Mouse (Mus musculus) frontal cortex, adult 2 months (tissue): ENCODE measurements around the gene Akr1c12. TPM values are rescaled to one million over a fixed set of nuclear protein-coding genes. Genes with fewer than 3 reads are reported as not detected.
A peak's percentile ranks its signal among the peaks of the same experiment; 100 is the strongest.
"Not testable (repeated sequence)": the region's sequence is repeated elsewhere in the genome, so short reads cannot be mapped to it uniquely, and the experiment has no call there.

Experiments used
- DNase-seq, 2 experiments: peaks; one replicate each; pipeline ENCODE4 v3.0.0; 2022; ENCODE audit warnings: low spot score in 1 of 2; ENCODE audit errors: extremely low spot score in 1 of 2
- polyA plus RNA-seq: library from polyadenylated mRNA; depleted of rRNA; stranded (reverse); fragments of >200 nt; gene quantifications from 2 replicates; pipeline ENCODE4 v1.2.3, GENCODE M21; 2012; rRNA removed

Gene Akr1c12
- polyA plus RNA-seq: not detected in 2 replicates

GRCm38 (mm10) chr13:4279284-4279683, at the start of gene Akr1c12:
TSS of gene Akr1c12 (minus strand) at chr13:4279433.
- DNase-seq: no peak

- no peak for DNase-seq
Measured at GRCm38 (mm10) chr13:4318773-4319172, 39.5 kb upstream of the Akr1c12 start.

GRCm38 (mm10) chr13:4313907-4314306, 34.7 kb upstream of the Akr1c12 start:
- no peak for DNase-seq

- no peak for DNase-seq
Measured at GRCm38 (mm10) chr13:4304861-4305565, 25.8 kb upstream of the Akr1c12 start.

GRCm38 (mm10) chr13:4296991-4297390, 17.8 kb upstream of the Akr1c12 start:
- no peak for DNase-seq

GRCm38 (mm10) chr13:4281471-4282412, 2.5 kb upstream of the Akr1c12 start:
- peak in 1 of 2 experiments; percentile 79 for DNase-seq

- no peak for DNase-seq
Measured at GRCm38 (mm10) chr13:4277526-4277925, 1.7 kb downstream of the Akr1c12 start.

GRCm38 (mm10) chr13:4270860-4271259, 8.4 kb downstream of the Akr1c12 start:
- no peak for DNase-seq

- not testable (repeated sequence) for DNase-seq
Measured at GRCm38 (mm10) chr13:4265455-4265854, 13.8 kb downstream of the Akr1c12 start.

- DNase-seq: no peak
Measured at GRCm38 (mm10) chr13:4265047-4265446, 14.2 kb downstream of the Akr1c12 start.

- DNase-seq: no peak
Measured at GRCm38 (mm10) chr13:4264612-4265011, 14.6 kb downstream of the Akr1c12 start.

GRCm38 (mm10) chr13:4257349-4257748, 21.9 kb downstream of the Akr1c12 start:
- DNase-seq: no peak

GRCm38 (mm10) chr13:4256894-4257293, 22.3 kb downstream of the Akr1c12 start:
- not testable (repeated sequence) for DNase-seq

- DNase-seq: no peak
Measured at GRCm38 (mm10) chr13:4249347-4249746, 29.9 kb downstream of the Akr1c12 start.

- peak in 1 of 2 experiments; percentile 1 for DNase-seq
Measured at GRCm38 (mm10) chr13:4244861-4245559, 34.2 kb downstream of the Akr1c12 start.

- no peak for DNase-seq
Measured at GRCm38 (mm10) chr13:4233536-4234172, 45.6 kb downstream of the Akr1c12 start.

GRCm38 (mm10) chr13:4233135-4233534, 46.1 kb downstream of the Akr1c12 start:
- DNase-seq: no peak

GRCm38 (mm10) chr13:4230841-4231623, 48.2 kb downstream of the Akr1c12 start:
- DNase-seq: no peak

GRCm38 (mm10) chr13:4228441-4228840, 50.8 kb downstream of the Akr1c12 start, which contains the start of gene Akr1c19:
TSS of gene Akr1c19 (plus strand) at chr13:4228700.
- no peak for DNase-seq
